Mouse (Mus musculus) neural tube, embryonic 12.5 days (tissue): Measurements from ENCODE around the gene Rpap3. TPM values are rescaled to one million over a fixed set of nuclear protein-coding genes. Genes with fewer than 3 reads are reported as not detected.
A peak's percentile ranks its signal among the peaks of the same experiment; 100 is the strongest.

Experiments
- ATAC-seq: fragments of 200-750 bp; cut with Nextera tagmentation; 2 replicates; pipeline ENCODE4 v1.8.0; 2017; ENCODE audit warnings: low read depth, mild to moderate bottlenecking, moderate TSS enrichment, moderate library complexity; ENCODE audit not compliant: low FRiP score
- H3K27ac ChIP-seq: fragments of 300-500 bp; sonication (generic); 2 replicates; pipeline ENCODE4 v1.5.1; 2016
- H3K27me3 ChIP-seq: fragments of 300-500 bp; sonication (generic); replicated peaks from 2 replicates; pipeline ENCODE4 v1.6.1; 2016; ENCODE audit warnings: mild to moderate bottlenecking
- H3K36me3 ChIP-seq: fragments of 300-500 bp; sonication (generic); 2 replicates; pipeline ENCODE4 v1.6.1; 2016; ENCODE audit warnings: mild to moderate bottlenecking
- H3K4me1 ChIP-seq: fragments of 300-500 bp; sonication (generic); 2 replicates; pipeline ENCODE4 v1.6.1; 2016
- H3K4me2 ChIP-seq: fragments of 300-500 bp; sonication (generic); replicated peaks from 2 replicates; pipeline ENCODE4 v1.6.1; 2016; ENCODE audit warnings: mild to moderate bottlenecking
- H3K4me3 ChIP-seq: fragments of 300-500 bp; sonication (generic); 2 replicates; pipeline ENCODE4 v1.5.1; 2016
- H3K9ac ChIP-seq: fragments of 300-500 bp; sonication (generic); 2 replicates; pipeline ENCODE4 v1.6.1; 2016; ENCODE audit warnings: mild to moderate bottlenecking
- H3K9me3 ChIP-seq: fragments of 300-500 bp; sonication (generic); 2 replicates; pipeline ENCODE4 v1.6.1; 2016; ENCODE audit warnings: mild to moderate bottlenecking
- WGBS: fragments of 180-500 bp; shearing (Covaris S2); methylation state at CpG from one replicate; pipeline ENCODE4 v1.1.7; 2016; 5-methylcytosine and 5-hydroxymethylcytosine counted together
- polyA plus RNA-seq: library from polyadenylated mRNA; unstranded; fragments of >200 nt; fragmentation: Nextera tagmentation; extraction: Ambion mirVana; gene quantifications from 2 replicates; pipeline ENCODE4 v1.2.1, GENCODE M21; 2016

Gene Rpap3
- 35.7 and 40.3 TPM in 2 replicates for polyA plus RNA-seq

DNA sequence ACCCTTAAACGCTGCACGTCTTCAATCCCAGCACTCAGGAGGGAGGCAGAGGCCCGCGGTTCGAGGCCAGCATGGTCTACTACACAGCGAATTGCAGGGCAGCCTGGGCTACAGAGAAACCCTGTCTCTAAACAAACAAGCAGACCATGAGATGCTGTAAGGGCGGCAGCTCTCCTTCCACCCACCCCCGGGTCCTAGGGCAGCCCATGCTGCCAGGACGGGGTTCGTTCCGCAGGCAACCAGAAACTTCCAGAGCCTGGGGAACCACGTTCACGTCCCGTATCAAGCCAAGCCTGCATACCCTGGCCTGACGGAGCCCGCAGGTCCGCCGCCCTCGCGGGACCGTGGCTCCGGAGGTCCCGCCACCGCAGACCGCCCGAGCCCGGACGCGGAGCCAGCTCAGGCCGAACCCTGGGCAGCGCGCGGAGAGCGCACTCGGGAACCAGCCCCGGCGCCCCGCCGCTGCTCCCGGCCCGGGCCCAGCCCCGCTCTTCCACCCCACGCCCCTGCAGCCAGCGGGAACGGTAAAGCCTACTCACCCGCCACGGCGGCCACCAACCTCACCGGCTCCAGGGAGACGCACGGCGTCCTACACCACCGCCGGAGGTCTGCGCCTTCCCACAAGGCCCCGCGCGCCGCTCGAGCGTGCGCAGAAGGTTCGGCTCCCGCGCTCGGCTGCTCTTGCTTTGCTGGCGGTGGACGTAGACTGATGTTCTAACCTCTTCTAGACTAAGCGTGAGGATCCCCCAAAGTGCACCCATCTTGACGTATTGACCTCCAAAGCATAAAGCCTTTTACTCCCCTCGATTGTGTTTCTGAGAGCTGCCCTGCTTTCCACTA is at the start of gene Rpap3:
Gene Rpap3, minus strand, starts transcription at position 615 of the 840 bp plus-strand sequence.
- peak; percentile 89 for ATAC-seq
- Histone ChIP-seq H3K4me2 (peak within 1 kb of the TSS; percentile 78), H3K4me3 (peak within 1 kb of the TSS; percentile 95), H3K36me3 (peaks cover 24% of the 10 kb centered on the region), H3K4me1 (peaks cover 16% of the 10 kb centered on the region), H3K27ac (peak within 1 kb of the TSS; percentile 26; the same call in 1 of the 2 replicates), H3K27me3 (no peaks in the 10 kb centered on the region), H3K9me3 (no peaks in the 10 kb centered on the region), H3K9ac (peak within 1 kb of the TSS; percentile 86)
- under 1% methylated on average over 71 of the region's 71 CpGs for WGBS

DNA sequence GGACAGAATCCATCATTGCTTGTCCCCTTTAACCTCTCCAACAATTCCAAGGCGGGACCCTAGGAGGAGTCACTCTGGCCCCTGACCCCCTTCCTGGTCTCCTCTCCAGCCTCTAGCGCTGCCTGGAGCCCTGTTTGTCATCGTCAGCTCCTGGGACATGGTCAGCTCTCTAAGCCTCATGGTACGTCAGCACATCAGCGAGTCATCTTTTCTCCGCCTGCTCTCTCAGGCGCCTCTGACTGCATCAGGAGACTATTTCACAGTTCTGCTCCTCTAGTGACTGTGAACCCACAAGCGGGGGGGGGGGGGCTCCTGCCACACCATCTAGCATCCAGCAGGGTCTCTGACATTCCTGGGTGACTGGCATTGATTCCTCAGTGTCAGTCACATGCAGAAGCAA is 49.7 kb upstream of the Rpap3 start:
- 48% methylated on average over 8 of the region's 8 CpGs for WGBS
- H3K36me3 ChIP-seq, result no peaks in the 10 kb centered on the region
- no peak overlapping the region for H3K9ac ChIP-seq
- ATAC-seq, result no peak
- no peak overlapping the region for H3K27ac ChIP-seq
- H3K27me3 ChIP-seq, result 0 out of 2 replicates have a peak, but pooled peaks cover 9% of the 10 kb centered on the region
- H3K4me1 ChIP-seq, result peaks cover 17% of the 10 kb centered on the region
- H3K9me3 ChIP-seq, result no peaks in the 10 kb centered on the region
- no peak overlapping the region for H3K4me2 ChIP-seq
- no peak overlapping the region for H3K4me3 ChIP-seq

DNA sequence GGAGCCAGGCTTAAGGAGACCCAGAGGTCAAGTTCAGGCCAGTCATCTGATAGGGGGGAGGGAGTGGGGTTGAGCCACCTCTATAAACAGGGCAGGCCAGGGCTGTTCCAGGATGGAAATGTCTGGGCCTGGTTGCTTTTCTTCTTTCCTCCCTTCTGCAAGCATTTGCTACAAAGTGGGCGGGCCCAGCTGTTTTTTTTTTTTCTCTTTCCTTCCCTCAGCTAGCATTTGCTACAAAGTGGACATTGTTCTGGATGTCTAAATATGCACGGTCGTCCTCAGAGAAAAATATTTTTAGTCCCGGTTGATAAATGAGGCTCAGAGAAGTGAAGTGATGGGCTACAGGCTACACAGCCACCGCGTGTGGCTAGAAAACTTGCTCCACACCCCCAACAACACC is 48.9 kb upstream of the Rpap3 start:
- H3K27ac ChIP-seq, result no peak overlapping the region
- H3K36me3 ChIP-seq, result no peaks in the 10 kb centered on the region

GRCm38 (mm10) chr15:97752491-97752890 is 46.9 kb upstream of the Rpap3 start:
- WGBS, result 94% methylated on average over 5 of the region's 5 CpGs
- ATAC-seq, result no peak
- Histone ChIP-seq H3K4me3 (no peak overlapping the region), H3K4me1 (peaks cover 35% of the 10 kb centered on the region), H3K9me3 (no peaks in the 10 kb centered on the region), H3K36me3 (no peaks in the 10 kb centered on the region), H3K27me3 (0 out of 2 replicates have a peak, but pooled peaks cover 9% of the 10 kb centered on the region), H3K27ac (no peak overlapping the region), H3K4me2 (no peak overlapping the region), H3K9ac (no peak overlapping the region)

More for the DNA sequence above, 48.9 kb upstream of the Rpap3 start:
- 0 out of 2 replicates have a peak, but pooled peaks cover 9% of the 10 kb centered on the region for H3K27me3 ChIP-seq
- H3K9ac ChIP-seq, result no peak overlapping the region
- H3K9me3 ChIP-seq, result no peaks in the 10 kb centered on the region
- no peak overlapping the region for H3K4me3 ChIP-seq
- H3K4me2 ChIP-seq, result no peak overlapping the region
- 64% methylated on average over 6 of the region's 6 CpGs for WGBS
- no peak for ATAC-seq
- peaks cover 26% of the 10 kb centered on the region for H3K4me1 ChIP-seq

GRCm38 (mm10) chr15:97751676-97752075 is 46.1 kb upstream of the Rpap3 start:
- Histone ChIP-seq H3K9me3 (no peaks in the 10 kb centered on the region), H3K27ac (no peak overlapping the region), H3K27me3 (0 out of 2 replicates have a peak, but pooled peaks cover 9% of the 10 kb centered on the region), H3K9ac (no peak overlapping the region), H3K4me1 (peaks cover 35% of the 10 kb centered on the region), H3K4me2 (no peak overlapping the region), H3K36me3 (no peaks in the 10 kb centered on the region), H3K4me3 (no peak overlapping the region)
- no peak for ATAC-seq
- WGBS, result 91% methylated on average over 2 of the region's 2 CpGs

DNA sequence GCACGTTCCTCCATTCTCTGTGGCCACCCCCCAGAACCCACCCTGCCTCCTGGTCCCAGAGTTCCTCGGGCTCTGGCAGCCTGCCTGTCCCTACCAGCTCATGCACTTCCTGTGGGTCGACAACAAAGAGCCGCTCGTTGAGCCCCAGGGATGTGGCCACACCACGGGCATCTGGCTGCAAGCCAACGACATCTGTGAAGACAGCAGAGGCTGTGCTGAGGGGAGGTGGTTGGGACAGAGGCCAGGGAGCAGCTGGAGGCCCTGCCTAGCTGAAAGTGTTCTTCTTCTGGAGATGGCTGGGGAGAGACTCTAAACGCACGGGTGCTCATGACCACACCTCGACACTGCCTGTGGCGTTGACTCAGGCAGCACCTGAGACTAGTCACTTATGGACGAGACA is 45.1 kb upstream of the Rpap3 start:
- H3K4me3 ChIP-seq, result no peak overlapping the region
- peak; percentile 88 for ATAC-seq
- 0 out of 2 replicates have a peak, but pooled peaks cover under 1% of the 10 kb centered on the region for H3K27me3 ChIP-seq
- no peak overlapping the region for H3K9ac ChIP-seq
- H3K27ac ChIP-seq, result peak overlapping the region; percentile 27; the same call in 1 of the 2 replicates
- no peaks in the 10 kb centered on the region for H3K36me3 ChIP-seq
- peak overlapping the region; percentile 22; the same call in 1 of the 2 replicates for H3K4me2 ChIP-seq
- no peaks in the 10 kb centered on the region for H3K9me3 ChIP-seq
- peaks cover 35% of the 10 kb centered on the region for H3K4me1 ChIP-seq
- WGBS, result 32% methylated on average over 12 of the region's 12 CpGs

DNA sequence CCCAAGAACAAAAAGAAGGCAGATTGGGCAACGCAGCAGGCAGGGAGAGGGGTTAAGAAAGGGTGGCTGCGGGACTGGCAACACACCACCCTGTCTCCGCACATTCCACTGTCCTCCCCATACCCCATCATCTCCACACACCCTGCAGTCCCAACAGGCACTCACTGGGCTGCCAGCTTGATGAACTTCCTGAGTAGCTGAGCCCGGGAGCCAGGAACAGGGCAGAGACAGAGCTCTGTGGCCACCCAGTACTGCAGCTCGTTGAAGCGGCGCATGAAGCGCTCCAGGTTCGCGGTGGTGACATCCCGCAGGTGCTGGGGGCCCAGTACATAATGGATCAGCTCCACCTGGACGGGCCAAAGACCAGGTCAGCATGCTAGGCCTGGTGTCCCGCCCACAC is 44.2 kb upstream of the Rpap3 start:
- H3K36me3 ChIP-seq, result no peaks in the 10 kb centered on the region
- 92% methylated on average over 13 of the region's 13 CpGs for WGBS
- no peak overlapping the region for H3K4me3 ChIP-seq
- no peaks in the 10 kb centered on the region for H3K27me3 ChIP-seq
- ATAC-seq, result 0 out of 2 replicates have a peak, but pooled peaks have one; percentile 3
- no peaks in the 10 kb centered on the region for H3K9me3 ChIP-seq
- 0 out of 2 replicates have a peak overlapping the region, but pooled peaks have one; percentile 1 for H3K4me2 ChIP-seq
- H3K27ac ChIP-seq, result 0 out of 2 replicates have a peak overlapping the region, but pooled peaks have one; percentile 32
- H3K4me1 ChIP-seq, result peaks cover 33% of the 10 kb centered on the region
- no peak overlapping the region for H3K9ac ChIP-seq

DNA sequence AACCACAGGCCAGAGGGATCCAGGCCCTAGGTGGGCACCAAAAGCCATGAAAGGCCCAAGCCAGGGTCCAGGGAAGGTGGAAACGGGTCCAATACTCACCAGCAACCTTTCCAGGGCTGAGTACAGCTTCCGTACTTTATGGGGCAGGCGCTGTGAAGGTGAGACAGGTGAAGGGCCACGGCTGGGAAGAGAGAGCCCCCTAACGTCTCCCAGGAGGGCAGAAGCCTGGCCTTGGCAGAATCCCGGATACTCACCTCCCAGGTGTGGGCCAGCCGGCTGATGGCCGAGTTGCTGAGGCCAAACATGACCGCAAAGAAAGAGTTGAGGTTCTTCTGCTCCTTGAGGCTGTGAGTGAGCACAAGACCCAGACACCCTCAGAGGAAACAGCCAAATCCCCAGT is 43.8 kb upstream of the Rpap3 start:
- ATAC-seq, result no peak
- no peak overlapping the region for H3K9ac ChIP-seq
- H3K4me3 ChIP-seq, result no peak overlapping the region
- no peaks in the 10 kb centered on the region for H3K9me3 ChIP-seq
- H3K4me2 ChIP-seq, result no peak overlapping the region
- no peaks in the 10 kb centered on the region for H3K27me3 ChIP-seq
- peaks cover 34% of the 10 kb centered on the region for H3K4me1 ChIP-seq
- WGBS, result 91% methylated on average over 9 of the region's 9 CpGs
- no peak overlapping the region; the same call in 1 of the 2 replicates for H3K27ac ChIP-seq
- no peaks in the 10 kb centered on the region for H3K36me3 ChIP-seq

DNA sequence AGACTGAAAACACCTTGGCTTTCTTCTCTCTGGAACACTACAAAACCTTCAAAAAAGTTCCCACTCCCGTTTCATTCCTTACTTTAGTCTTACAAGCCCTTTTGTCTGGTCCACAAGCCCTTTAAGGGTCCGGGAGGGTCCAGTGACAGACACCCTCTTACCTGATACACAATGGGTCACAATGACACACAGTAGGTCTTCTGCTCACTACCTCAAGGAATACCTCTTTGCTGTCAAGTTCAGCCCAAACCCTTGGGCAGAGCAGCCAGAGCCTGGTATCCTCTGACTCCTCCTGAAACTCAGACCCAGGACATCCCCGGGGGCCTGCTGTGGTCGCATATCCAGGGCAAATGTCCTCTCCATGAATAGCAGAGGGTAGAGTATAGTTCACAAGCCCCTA is 43.3 kb upstream of the Rpap3 start:
- Histone ChIP-seq H3K9ac (no peak overlapping the region), H3K27me3 (no peaks in the 10 kb centered on the region), H3K4me1 (peaks cover 32% of the 10 kb centered on the region), H3K36me3 (no peaks in the 10 kb centered on the region), H3K9me3 (no peaks in the 10 kb centered on the region), H3K27ac (no peak overlapping the region; the same call in 1 of the 2 replicates), H3K4me2 (no peak overlapping the region), H3K4me3 (no peak overlapping the region)
- ATAC-seq, result no peak
- 89% methylated on average over 4 of the region's 4 CpGs for WGBS

- H3K27ac ChIP-seq, result no peak overlapping the region
- 49% methylated on average over 10 of the region's 10 CpGs for WGBS
- ATAC-seq, result no peak
Measured at GRCm38 (mm10) chr15:97748309-97748708, 42.7 kb upstream of the Rpap3 start.

DNA sequence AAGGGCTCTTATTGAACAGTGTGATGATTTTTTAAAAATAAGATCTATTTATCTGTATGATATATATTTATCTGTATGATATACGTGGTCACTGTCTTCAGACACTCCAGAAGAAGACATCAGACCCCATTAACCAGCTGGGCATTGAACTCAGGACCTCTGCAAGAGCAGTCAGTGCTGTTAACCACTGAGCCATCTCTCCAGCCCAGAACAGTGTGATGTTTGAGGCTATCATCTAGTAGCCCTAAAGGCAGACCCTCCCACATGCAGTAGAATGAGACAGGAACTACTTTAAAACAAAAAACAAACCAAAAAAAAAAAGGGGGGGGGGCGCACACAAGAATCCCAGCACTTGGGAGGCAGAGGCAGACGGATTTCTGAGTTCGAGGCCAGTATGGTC is 41.9 kb upstream of the Rpap3 start:
- no peak overlapping the region for H3K27ac ChIP-seq
- H3K27me3 ChIP-seq, result no peaks in the 10 kb centered on the region
- H3K4me2 ChIP-seq, result no peak overlapping the region
- WGBS, result 82% methylated on average over 4 of the region's 4 CpGs
- no peak for ATAC-seq
- no peaks in the 10 kb centered on the region for H3K36me3 ChIP-seq
- H3K9ac ChIP-seq, result no peak overlapping the region
- no peak overlapping the region for H3K4me3 ChIP-seq
- no peaks in the 10 kb centered on the region for H3K9me3 ChIP-seq
- H3K4me1 ChIP-seq, result peaks cover 32% of the 10 kb centered on the region

More at GRCm38 (mm10) chr15:97748309-97748708, 42.7 kb upstream of the Rpap3 start:
- no peak overlapping the region for H3K9ac ChIP-seq
- no peaks in the 10 kb centered on the region for H3K36me3 ChIP-seq
- H3K4me3 ChIP-seq, result no peak overlapping the region
- no peaks in the 10 kb centered on the region for H3K27me3 ChIP-seq
- H3K4me2 ChIP-seq, result no peak overlapping the region
- peaks cover 32% of the 10 kb centered on the region for H3K4me1 ChIP-seq
- no peaks in the 10 kb centered on the region for H3K9me3 ChIP-seq

DNA sequence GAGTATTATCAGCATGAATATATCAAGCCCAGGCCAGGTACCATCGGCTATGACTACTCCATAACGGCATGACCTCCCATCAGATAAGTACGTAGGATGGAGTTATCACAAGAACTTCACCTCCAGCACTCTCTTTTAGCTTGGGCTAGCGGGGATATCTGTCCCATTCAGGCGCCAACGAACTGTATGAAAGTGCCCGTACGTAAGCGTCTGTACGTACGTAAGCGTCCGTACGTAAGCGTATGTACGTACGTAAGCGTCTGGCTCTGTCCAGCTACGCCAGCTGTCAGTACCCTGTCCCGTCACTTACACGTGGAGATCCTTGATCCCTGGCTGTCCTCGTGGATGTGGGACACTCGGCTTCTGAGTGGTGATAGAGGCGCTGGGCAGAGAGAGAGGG is 41.1 kb upstream of the Rpap3 start:
- Histone ChIP-seq H3K4me2 (no peak overlapping the region), H3K27ac (no peak overlapping the region), H3K4me3 (no peak overlapping the region), H3K9ac (no peak overlapping the region), H3K36me3 (no peaks in the 10 kb centered on the region), H3K9me3 (no peaks in the 10 kb centered on the region), H3K4me1 (peaks cover 32% of the 10 kb centered on the region), H3K27me3 (no peaks in the 10 kb centered on the region)
- no peak for ATAC-seq
- WGBS, result 94% methylated on average over 24 of the region's 24 CpGs
